Mouse (Mus musculus) neural tube, embryonic 11.5 days (tissue): Measurements from ENCODE around the gene Bves. TPM values are rescaled to one million over a fixed set of nuclear protein-coding genes. Genes with fewer than 3 reads are reported as not detected.

Experiments used
- ATAC-seq: fragments of 200-750 bp; cut with Nextera tagmentation; 2 replicates; pipeline ENCODE4 v1.8.0; 2017; ENCODE audit warnings: moderate number of reproducible peaks, mild to moderate bottlenecking, moderate TSS enrichment, moderate library complexity; ENCODE audit not compliant: insufficient read depth, low FRiP score, low TSS enrichment
- DNase-seq: peaks from one replicate; pipeline ENCODE4 v3.0.0-alpha.2; 2015; ENCODE audit warnings: low spot score
- H3K27ac ChIP-seq: fragments of 300-500 bp; sonication (generic); 2 replicates; pipeline ENCODE4 v1.5.1; 2014; ENCODE audit warnings: low read depth, mild to moderate bottlenecking, low read length
- H3K27me3 ChIP-seq: fragments of 300-500 bp; sonication (generic); 2 replicates; pipeline ENCODE4 v1.6.1; 2014; ENCODE audit warnings: mild to moderate bottlenecking, low read length, mixed read lengths; ENCODE audit not compliant: control insufficient read depth, insufficient read depth
- H3K36me3 ChIP-seq: fragments of 300-500 bp; sonication (generic); 2 replicates; pipeline ENCODE4 v1.6.1; 2014; ENCODE audit warnings: mild to moderate bottlenecking, low read length, moderate library complexity, mixed read lengths; ENCODE audit not compliant: control insufficient read depth, insufficient read depth
- H3K4me1 ChIP-seq: fragments of 300-500 bp; sonication (generic); 2 replicates; pipeline ENCODE4 v1.6.1; 2014; ENCODE audit warnings: low read length, mixed read lengths; ENCODE audit not compliant: control insufficient read depth, insufficient read depth
- H3K4me2 ChIP-seq: fragments of 300-500 bp; sonication (generic); 2 replicates; pipeline ENCODE4 v1.6.1; 2014; ENCODE audit warnings: low read depth, mild to moderate bottlenecking, moderate library complexity
- H3K4me3 ChIP-seq: fragments of 300-500 bp; sonication (generic); 2 replicates; pipeline ENCODE4 v1.5.1; 2014; ENCODE audit warnings: low read depth, low read length
- H3K9ac ChIP-seq: fragments of 300-500 bp; sonication (generic); 2 replicates; pipeline ENCODE4 v1.6.1; 2014; ENCODE audit warnings: mild to moderate bottlenecking, low read length
- H3K9me3 ChIP-seq: fragments of 300-500 bp; sonication (generic); 2 replicates; pipeline ENCODE4 v1.6.1; 2016; ENCODE audit warnings: low read length; ENCODE audit not compliant: control insufficient read depth
- WGBS: fragments of 180-500 bp; shearing (Covaris S2); extraction: QIAGEN DNeasy Blood & Tissue Kit; methylation state at CpG from one replicate; pipeline ENCODE4 v1.1.7; 2014; 5-methylcytosine and 5-hydroxymethylcytosine counted together
- polyA plus RNA-seq: library from polyadenylated mRNA; unstranded; fragments of >200 nt; fragmentation: Nextera tagmentation; extraction: Ambion mirVana; gene quantifications from 2 replicates; pipeline ENCODE4 v1.2.1, GENCODE M21; 2014

Gene Bves
- polyA plus RNA-seq, 1 experiment from 2014 or later, result 3.1 TPM

DNA sequence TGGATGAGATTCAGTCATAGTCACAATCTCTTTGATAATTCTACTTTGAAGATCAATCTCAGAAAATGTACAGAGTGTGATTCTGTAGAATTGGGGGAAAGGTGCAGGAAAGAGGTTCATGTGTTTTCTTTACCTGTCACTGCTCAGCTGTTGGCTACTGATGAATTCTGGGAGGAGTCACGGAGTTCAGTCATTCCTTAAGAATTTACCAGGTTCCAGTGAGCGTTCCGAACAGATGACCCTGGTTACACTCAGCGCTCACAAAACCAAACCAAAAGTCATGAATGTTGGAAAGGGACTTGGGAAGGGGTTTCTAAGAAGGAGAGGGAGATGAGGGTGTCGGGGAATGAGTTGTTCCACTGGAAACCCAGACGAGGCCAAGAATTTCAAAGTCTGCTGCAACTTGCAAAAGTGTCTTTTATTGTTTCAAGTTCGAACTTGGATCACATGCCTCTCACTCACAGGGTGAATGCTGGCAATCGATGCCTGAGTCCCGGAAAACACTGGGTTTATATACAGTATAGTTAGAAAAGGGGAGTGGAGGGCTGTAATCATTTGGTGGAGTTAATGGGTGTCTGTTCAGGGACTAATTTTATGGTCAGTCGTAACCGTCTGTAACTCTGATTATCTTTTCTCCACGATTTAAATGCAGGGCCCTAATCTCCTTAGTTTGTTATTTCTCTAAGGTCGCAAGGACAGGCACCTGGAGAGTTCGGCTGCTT, 32.1 kb upstream of the Bves start:
- Histone ChIP-seq H3K9ac (no peak overlapping the region), H3K9me3 (no peaks in the 10 kb centered on the region), H3K27ac (no peak overlapping the region), H3K4me1 (no peaks in the 10 kb centered on the region), H3K4me3 (no peak overlapping the region), H3K27me3 (no peaks in the 10 kb centered on the region), H3K36me3 (no peaks in the 10 kb centered on the region), H3K4me2 (no peak overlapping the region)
- ATAC-seq, result no peak
- WGBS, result 44% methylated on average over 14 of the region's 14 CpGs
- no peak for DNase-seq

DNA sequence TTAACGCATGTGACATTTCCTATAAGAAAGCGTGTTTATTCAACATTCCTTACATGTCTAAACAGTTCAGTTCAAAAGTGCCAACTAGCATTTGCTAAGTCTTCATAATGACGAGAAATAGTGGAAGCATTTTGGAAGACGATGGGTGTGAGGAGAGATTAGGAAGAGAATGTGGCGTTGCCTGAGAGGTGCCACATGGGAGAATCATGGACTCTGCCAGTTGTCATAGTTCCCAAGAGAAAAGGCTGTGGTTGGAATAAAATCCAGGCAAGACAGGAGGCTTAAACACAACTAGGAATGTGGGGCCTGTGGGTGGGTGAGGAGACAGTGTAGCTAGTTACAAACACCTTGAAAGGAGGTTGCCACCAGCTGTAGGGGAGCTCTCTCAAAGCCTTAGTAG, 30.4 kb upstream of the Bves start:
- H3K36me3 ChIP-seq, result no peaks in the 10 kb centered on the region
- H3K9me3 ChIP-seq, result no peaks in the 10 kb centered on the region
- no peak overlapping the region for H3K4me3 ChIP-seq
- WGBS, result 88% methylated on average over 5 of the region's 5 CpGs
- no peak overlapping the region for H3K27ac ChIP-seq
- H3K4me2 ChIP-seq, result no peak overlapping the region
- DNase-seq, result no peak
- no peak overlapping the region for H3K9ac ChIP-seq
- H3K4me1 ChIP-seq, result no peaks in the 10 kb centered on the region
- ATAC-seq, result no peak
- no peaks in the 10 kb centered on the region for H3K27me3 ChIP-seq

DNA sequence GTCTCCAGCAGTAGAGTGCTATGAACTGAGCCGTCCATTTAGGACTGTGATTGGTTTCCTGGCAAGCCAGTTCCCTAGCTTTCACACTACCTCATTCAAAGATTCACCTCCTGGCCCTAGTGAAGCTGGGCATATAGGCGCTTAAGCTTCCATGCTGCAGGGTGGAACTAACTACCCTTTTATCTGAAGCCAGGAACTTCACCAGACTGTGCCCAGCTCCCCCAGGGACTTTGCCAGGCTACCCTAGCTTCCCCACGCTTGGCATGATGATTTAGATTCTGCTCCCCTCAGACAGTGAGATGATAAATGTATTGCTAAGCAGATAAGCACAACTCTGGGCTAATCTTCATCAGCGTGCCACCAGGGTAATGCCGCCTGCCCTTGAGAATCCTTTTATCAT, 24.4 kb upstream of the Bves start:
- Histone ChIP-seq H3K27me3 (no peaks in the 10 kb centered on the region), H3K27ac (no peak overlapping the region), H3K9ac (no peak overlapping the region), H3K4me1 (no peaks in the 10 kb centered on the region), H3K9me3 (no peaks in the 10 kb centered on the region), H3K4me3 (no peak overlapping the region), H3K36me3 (no peaks in the 10 kb centered on the region), H3K4me2 (no peak overlapping the region)
- DNase-seq, result no peak
- ATAC-seq, result no peak
- WGBS, result 85% methylated on average over 5 of the region's 5 CpGs

- no peak overlapping the region for H3K4me3 ChIP-seq
- no peak overlapping the region for H3K4me2 ChIP-seq
- no peak overlapping the region for H3K27ac ChIP-seq
- H3K9ac ChIP-seq, result no peak overlapping the region
- no peak; the same call in 1 of the 2 replicates for ATAC-seq
- H3K36me3 ChIP-seq, result no peaks in the 10 kb centered on the region
- no peaks in the 10 kb centered on the region for H3K27me3 ChIP-seq
- H3K4me1 ChIP-seq, result no peaks in the 10 kb centered on the region
- no peaks in the 10 kb centered on the region for H3K9me3 ChIP-seq
- no peak for DNase-seq
- 76% methylated on average over 7 of the region's 7 CpGs for whole genome bisulfite sequencing
Measured at GRCm38 (mm10) chr10:45311624-45312023, 23.9 kb upstream of the Bves start.

DNA sequence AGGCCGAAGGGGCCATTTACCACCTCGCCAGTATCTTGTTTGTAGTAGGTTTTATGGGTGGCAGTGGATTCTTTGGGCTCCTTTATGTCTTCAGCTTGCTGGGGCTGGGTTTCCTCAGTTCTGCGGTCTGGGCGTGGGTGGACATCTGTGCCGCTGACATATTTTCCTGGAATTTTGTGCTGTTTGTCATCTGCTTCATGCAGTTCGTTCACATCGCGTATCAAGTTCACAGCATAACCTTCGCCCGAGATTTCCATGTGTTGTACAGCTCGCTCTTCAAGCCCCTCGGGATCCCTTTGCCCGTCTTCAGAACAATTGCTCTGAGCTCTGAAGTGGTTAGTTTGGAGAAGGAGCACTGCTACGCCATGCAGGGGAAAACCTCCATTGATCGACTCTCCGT, 20.7 kb upstream of the Bves start:
- ATAC-seq, result no peak
- DNase-seq, result no peak
- no peak overlapping the region for H3K4me2 ChIP-seq
- H3K27me3 ChIP-seq, result no peaks in the 10 kb centered on the region
- no peak overlapping the region for H3K9ac ChIP-seq
- H3K9me3 ChIP-seq, result no peaks in the 10 kb centered on the region; the same call in 1 of the 2 replicates
- 94% methylated on average over 16 of the region's 16 CpGs for WGBS
- no peak overlapping the region for H3K4me3 ChIP-seq
- H3K27ac ChIP-seq, result no peak overlapping the region
- no peaks in the 10 kb centered on the region for H3K4me1 ChIP-seq
- H3K36me3 ChIP-seq, result no peaks in the 10 kb centered on the region

- 83% methylated on average over 5 of the region's 5 CpGs for WGBS
Measured at GRCm38 (mm10) chr10:45318922-45319321, 16.6 kb upstream of the Bves start.

GRCm38 (mm10) chr10:45320296-45320695, 15.3 kb upstream of the Bves start:
- ATAC-seq (no peak), DNase-seq (no peak)
- H3K9me3 ChIP-seq, result no peaks in the 10 kb centered on the region; the same call in 1 of the 2 replicates
- WGBS, result 44% methylated on average over 3 of the region's 3 CpGs
- H3K27me3 ChIP-seq, result no peaks in the 10 kb centered on the region
- no peak overlapping the region for H3K27ac ChIP-seq
- no peaks in the 10 kb centered on the region for H3K36me3 ChIP-seq
- no peaks in the 10 kb centered on the region; the same call in 1 of the 2 replicates for H3K4me1 ChIP-seq
- H3K4me3 ChIP-seq, result no peak overlapping the region
- H3K4me2 ChIP-seq, result no peak overlapping the region
- no peak overlapping the region for H3K9ac ChIP-seq

More at GRCm38 (mm10) chr10:45318922-45319321, 16.6 kb upstream of the Bves start:
- ATAC-seq, result no peak
- Histone ChIP-seq H3K4me1 (no peaks in the 10 kb centered on the region; the same call in 1 of the 2 replicates), H3K4me2 (no peak overlapping the region), H3K27me3 (no peaks in the 10 kb centered on the region), H3K9ac (no peak overlapping the region), H3K9me3 (no peaks in the 10 kb centered on the region; the same call in 1 of the 2 replicates), H3K27ac (no peak overlapping the region), H3K4me3 (no peak overlapping the region), H3K36me3 (no peaks in the 10 kb centered on the region)
- DNase-seq, result no peak

DNA sequence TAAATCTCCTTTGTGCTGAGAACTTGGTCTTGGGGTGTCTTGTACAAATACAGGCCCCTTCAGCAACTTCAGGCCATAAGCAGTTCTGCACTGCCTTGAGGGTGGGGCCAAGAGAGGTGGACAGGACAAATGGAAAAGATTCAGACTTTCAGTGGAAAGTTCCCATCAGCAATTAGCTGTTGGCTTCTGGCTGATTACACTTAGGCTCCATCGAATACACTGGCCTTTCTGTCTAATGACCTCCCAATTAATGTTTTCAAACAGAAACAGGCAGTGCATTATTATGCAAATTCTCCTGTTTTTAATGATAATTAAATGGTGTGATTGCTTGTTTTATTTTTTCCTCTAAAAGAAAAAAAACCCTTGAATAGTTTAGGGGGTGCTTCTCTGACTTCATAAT, 11.4 kb upstream of the Bves start:
- no peak overlapping the region for H3K4me2 ChIP-seq
- ATAC-seq (no peak), DNase-seq (no peak)
- H3K27me3 ChIP-seq, result no peaks in the 10 kb centered on the region
- no peaks in the 10 kb centered on the region for H3K36me3 ChIP-seq
- H3K27ac ChIP-seq, result no peak overlapping the region
- 52% methylated on average over 1 of the region's 1 CpGs for WGBS
- H3K9ac ChIP-seq, result no peak overlapping the region
- H3K9me3 ChIP-seq, result no peaks in the 10 kb centered on the region
- no peaks in the 10 kb centered on the region; the same call in 1 of the 2 replicates for H3K4me1 ChIP-seq
- no peak overlapping the region for H3K4me3 ChIP-seq
